Mouse (Mus musculus): ENCODE measurements around the gene Trp53.
"Not testable (repeated sequence)": the region's sequence is repeated elsewhere in the genome, so short reads cannot be mapped to it uniquely, and the experiment has no call there.

The Trp53 gene

GRCm38 (mm10) chr11:69594853-69595252, 14.7 kb downstream of the Trp53 start:
- no peak for DNase-seq (ENCODE audit: low spot score)

DNA sequence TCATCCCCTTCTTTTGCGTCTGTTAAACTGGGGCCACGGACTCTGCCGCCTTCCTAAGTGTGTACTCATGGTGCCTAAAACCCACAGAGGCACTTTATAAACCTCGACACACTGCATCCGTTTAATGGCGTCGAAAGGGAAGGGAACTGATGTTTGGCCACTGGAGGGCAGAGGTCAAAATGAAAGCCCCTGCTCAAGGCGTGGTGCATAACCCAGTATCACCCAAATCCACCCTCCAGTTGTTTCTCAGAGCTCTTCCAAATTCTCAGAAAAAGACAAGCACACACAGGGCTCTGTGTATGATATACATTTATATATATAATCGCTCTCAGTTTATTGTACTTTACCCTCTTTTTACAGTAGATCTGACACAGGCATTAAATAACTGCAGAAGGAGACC, 19.3 kb downstream of the Trp53 start:
- peak; percentile 55 for DNase-seq (ENCODE audit: low spot score)

DNA sequence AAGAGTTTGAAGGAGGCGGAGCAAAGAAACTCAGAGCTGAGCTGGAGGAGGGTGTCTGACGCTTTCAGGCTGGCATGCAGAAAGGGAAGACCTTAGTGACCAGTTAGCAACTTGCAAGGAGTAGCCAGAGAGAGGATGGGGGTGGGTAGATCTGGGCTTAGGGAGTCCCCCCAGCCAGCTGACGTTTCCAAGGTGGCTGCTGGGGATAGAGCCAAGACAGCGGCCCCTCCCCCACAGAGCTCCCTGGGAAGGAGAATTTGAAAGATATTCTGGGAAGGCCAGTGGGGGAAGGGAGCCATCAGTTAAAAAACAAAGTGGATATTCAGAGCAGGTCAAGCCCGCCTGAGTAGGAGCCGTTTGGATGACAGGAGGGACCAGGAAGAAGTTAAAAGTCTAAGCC, 19.9 kb downstream of the Trp53 start:
- peak; percentile 85 for DNase-seq (ENCODE audit: low spot score)

DNA sequence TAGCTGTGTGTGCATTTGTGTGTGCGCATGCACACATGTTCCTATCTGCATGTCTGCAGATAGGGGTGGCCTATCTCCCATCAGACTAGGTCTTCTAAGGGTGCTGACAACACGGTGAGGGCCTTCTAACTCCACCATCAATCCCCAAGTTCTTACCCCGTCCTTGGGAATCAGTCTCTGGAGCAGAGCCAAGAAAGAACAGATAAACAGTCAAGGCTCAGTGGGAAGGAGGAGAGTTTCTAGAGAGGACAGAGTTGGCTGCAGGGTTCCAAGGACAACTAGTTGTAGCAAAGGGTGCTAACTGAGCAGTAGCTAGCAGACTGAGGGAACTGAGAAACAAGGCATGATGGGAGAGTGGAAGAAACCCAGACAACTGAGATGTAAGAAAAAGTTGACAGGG, 21.6 kb downstream of the Trp53 start:
- DNase-seq (ENCODE audit: low spot score): no peak

- no peak for DNase-seq (ENCODE audit: low spot score)
These were observed 23.4 kb downstream of the Trp53 start for GRCm38 (mm10) chr11:69603516-69603915.

DNA sequence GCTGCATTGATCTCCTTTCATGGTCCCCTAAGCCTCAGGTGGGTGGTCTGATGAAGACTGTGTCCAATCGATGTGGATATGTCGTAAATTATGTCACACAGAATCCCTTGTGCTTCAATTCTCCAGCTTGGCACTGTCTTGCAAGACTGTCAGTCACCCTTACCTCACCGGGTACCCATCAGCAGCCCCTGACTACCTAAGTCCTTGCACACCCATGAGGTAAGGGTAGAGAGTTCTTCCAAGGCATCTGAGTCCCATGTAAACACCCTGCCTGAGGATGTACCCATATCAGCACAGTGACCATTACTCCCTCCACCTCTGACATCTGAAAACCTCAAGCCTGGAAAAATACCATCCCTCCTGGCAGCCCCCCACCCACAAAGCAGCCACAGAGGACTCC, 24.2 kb downstream of the Trp53 start:
- peak; percentile 20 for DNase-seq (ENCODE audit: low spot score)

- peak; percentile 18 for DNase-seq (ENCODE audit: low spot score)
These were observed 24.9 kb downstream of the Trp53 start for GRCm38 (mm10) chr11:69604795-69605664.

- DNase-seq (ENCODE audit: low spot score): peak; percentile 87
These were observed 25.7 kb downstream of the Trp53 start, which contains the start of gene Atp1b2 for GRCm38 (mm10) chr11:69605726-69606490. Gene Atp1b2 (minus strand): TSS chr11:69605942.

DNA sequence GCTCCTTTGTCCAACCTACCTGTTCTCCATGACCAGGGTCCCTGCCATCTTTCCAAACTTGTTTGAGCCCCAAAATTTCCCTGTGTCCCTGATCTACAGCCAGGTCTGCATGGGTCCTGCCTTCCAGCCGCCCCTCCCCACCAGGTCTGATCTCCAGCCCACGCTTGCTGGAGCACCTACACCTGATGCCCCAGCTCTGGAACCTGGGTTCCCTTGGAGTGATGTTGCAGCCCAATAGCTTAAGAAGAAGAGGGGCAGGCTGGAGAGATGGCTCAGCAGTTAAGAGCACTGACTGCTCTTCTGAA, 26.3 kb downstream of the Trp53 start:
- DNase-seq (ENCODE audit: low spot score): no peak

DNA sequence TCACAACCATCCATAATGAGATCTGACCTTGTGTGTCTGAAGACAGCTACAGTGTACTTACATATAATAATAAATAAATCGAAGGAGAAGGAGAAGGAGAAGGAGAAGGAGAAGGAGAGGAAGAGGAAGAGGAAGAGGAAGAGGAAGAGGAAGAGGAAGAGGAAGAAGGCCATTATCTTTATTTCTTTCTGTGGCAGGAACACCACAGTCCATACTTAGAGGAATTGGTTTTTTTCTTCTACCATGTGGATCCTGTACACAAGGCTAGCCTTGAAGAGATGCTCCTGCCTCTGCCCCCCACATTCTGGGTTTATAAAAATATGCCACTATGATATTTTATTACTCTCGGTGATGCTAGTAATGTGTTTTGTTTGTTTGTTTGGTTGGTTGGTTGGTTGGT, 26.7 kb downstream of the Trp53 start:
- no peak for DNase-seq (ENCODE audit: low spot score)

DNA sequence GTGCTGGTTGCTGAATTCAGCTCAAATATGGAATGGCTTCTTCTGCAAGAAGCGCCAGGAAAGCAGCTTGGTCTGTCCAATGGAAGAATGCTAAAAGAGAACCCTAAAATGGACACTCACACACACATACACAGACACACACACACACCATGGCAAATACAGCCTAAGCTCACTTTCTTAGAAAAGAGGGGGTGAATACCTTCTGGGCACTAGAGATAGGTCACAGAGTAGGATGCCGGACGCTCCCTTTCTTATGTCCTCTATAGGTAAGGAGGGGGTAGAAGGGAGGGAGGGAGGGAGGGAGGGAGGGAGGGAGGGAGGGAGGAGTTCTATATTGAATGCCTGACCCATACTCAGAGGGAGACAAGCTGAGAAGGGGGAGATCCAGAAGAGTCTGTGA, 28.4 kb downstream of the Trp53 start:
- DNase-seq (ENCODE audit: low spot score): no peak

GRCm38 (mm10) chr11:69609416-69609815, 29.3 kb downstream of the Trp53 start:
- no peak for DNase-seq (ENCODE audit: low spot score)

DNA sequence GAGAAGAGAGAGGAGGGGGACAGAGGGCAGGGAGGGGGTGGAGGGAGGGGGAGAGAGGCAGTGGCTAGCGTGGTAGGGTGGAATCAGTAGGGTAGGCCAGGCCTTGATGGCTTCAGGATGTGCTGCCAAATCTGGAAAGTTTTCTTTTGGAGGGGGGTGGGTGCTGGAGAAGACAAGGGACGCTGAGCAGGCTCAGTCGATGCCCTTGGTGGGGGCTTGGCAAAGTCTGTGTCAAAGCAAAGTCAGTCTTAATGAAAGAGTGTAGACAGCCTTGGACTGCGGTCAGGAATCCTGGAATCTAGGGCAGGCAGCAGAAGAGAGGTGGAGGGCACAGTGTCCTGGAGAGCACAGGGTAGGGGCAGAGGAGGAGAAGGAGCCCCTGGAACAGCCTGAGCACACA, 30.7 kb downstream of the Trp53 start:
- no peak for DNase-seq (ENCODE audit: low spot score)

DNA sequence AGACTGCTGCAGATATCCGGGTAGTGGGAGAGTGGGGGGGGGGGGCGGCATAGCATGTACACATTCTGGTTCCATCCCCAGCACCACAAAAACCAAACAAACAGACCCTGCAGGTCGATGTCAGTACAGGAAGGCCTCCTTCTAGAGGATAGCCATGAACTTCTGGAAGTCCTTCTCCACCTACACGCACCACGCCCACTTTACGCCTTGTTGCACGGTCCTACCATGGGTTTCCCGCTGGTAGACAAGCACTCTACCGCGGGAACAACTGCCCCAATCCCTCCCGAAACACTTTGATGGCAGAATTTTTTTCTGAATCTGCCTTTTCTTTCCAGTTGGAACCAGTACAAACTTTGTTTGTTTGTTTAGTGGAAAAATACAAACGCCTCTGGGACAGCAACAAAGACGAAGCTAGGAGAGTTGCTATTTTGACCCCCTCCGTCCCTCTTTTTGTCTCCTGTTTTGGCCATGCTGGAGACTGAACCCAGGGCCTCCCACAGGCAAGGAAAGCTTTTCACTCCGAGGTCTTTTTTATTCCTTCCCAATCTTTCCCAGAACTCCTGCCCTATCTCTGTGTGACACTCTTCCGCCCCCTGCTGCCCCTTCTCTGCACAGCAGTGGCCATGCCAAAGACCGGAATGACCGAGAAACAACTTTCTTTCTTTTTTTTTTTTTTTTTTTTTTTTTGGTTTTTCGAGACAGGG, 33.5 kb downstream of the Trp53 start:
- DNase-seq (ENCODE audit: low spot score): peak; percentile 92

GRCm38 (mm10) chr11:69614257-69614588, 34.1 kb downstream of the Trp53 start:
- not testable (repeated sequence) for DNase-seq (ENCODE audit: low spot score)

DNA sequence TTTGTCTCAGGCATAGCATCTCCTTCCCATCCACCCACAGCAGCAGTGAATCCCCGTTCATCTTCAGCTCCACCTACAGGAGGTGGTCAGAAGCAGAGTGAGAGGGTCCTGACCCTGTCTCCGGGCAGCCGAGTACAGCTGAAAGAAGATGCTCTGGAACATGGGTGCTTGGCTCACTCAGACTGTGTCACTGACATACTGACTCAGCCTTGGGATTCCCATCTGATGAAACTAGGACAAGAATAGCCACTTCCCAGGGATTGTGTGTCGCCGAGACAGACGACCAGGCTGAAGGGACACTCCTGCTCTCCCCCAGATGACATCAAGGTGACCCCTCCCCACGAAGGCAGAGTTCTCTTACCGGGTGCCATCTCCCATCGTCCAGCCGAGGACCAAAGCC, 36.6 kb downstream of the Trp53 start:
- DNase-seq (ENCODE audit: low spot score): no peak

- DNase-seq (ENCODE audit: low spot score): no peak
These were observed 37.6 kb downstream of the Trp53 start, which contains the start of gene Shbg for GRCm38 (mm10) chr11:69617805-69618204. Gene Shbg (minus strand): TSS chr11:69617905.

- no peak for DNase-seq (ENCODE audit: low spot score)
These were observed 40.4 kb downstream of the Trp53 start for GRCm38 (mm10) chr11:69620394-69621081.

- DNase-seq (ENCODE audit: low spot score): peak; percentile 93
These were observed 41.6 kb downstream of the Trp53 start, which contains the start of gene Sat2 for GRCm38 (mm10) chr11:69621571-69622268. Gene Sat2 (plus strand): TSS chr11:69622024.

- peak; percentile 29 for DNase-seq (ENCODE audit: low spot score)
These were observed 42.2 kb downstream of the Trp53 start for GRCm38 (mm10) chr11:69622406-69622805.

GRCm38 (mm10) chr11:69623006-69623405, 42.8 kb downstream of the Trp53 start:
- no peak for DNase-seq (ENCODE audit: low spot score)

All from embryo, embryonic 10.5 days (tissue).